Mouse (Mus musculus) hindbrain, embryonic 15.5 days (tissue): Measurements from ENCODE around the gene Bmp6. TPM values are rescaled to one million over a fixed set of nuclear protein-coding genes. Genes with fewer than 3 reads are reported as not detected.

Source experiments
- ATAC-seq: fragments of 200-750 bp; cut with Nextera tagmentation; 2 replicates; pipeline ENCODE4 v1.8.0; 2017; ENCODE audit warnings: low read depth, moderate number of reproducible peaks, moderate TSS enrichment; ENCODE audit not compliant: low FRiP score
- H3K27ac ChIP-seq: fragments of 300-500 bp; sonication (generic); replicated peaks from 2 replicates; pipeline ENCODE4 v1.5.1; 2015; ENCODE audit warnings: mild to moderate bottlenecking, inconsistent platforms
- H3K27me3 ChIP-seq: fragments of 300-500 bp; sonication (generic); 2 replicates; pipeline ENCODE4 v1.6.1; 2015; ENCODE audit warnings: control low read depth, inconsistent platforms
- H3K36me3 ChIP-seq: fragments of 300-500 bp; sonication (generic); 2 replicates; pipeline ENCODE4 v1.6.1; 2015; ENCODE audit warnings: control low read depth, inconsistent platforms
- H3K4me1 ChIP-seq: fragments of 300-500 bp; sonication (generic); replicated peaks from 2 replicates; pipeline ENCODE4 v1.6.1; 2015; ENCODE audit warnings: control low read depth, inconsistent platforms
- H3K4me2 ChIP-seq: fragments of 300-500 bp; sonication (generic); 2 replicates; pipeline ENCODE4 v1.6.1; 2015; ENCODE audit warnings: moderate library complexity, mild to moderate bottlenecking, inconsistent platforms
- H3K4me3 ChIP-seq: fragments of 300-500 bp; sonication (generic); 2 replicates; pipeline ENCODE4 v1.5.1; 2015; ENCODE audit warnings: mild to moderate bottlenecking, inconsistent platforms
- H3K9ac ChIP-seq: fragments of 300-500 bp; sonication (generic); 2 replicates; pipeline ENCODE4 v1.6.1; 2015; ENCODE audit warnings: inconsistent platforms
- H3K9me3 ChIP-seq: fragments of 300-500 bp; sonication (generic); 2 replicates; pipeline ENCODE4 v1.6.1; 2016; ENCODE audit warnings: control low read depth, inconsistent platforms
- WGBS: fragments of 180-500 bp; shearing (Covaris S2); methylation state at CpG from one replicate; pipeline ENCODE4 v1.1.7; 2015; 5-methylcytosine and 5-hydroxymethylcytosine counted together
- polyA plus RNA-seq: library from polyadenylated mRNA; unstranded; fragments of >200 nt; fragmentation: Nextera tagmentation; extraction: Ambion mirVana; gene quantifications from 2 replicates; pipeline ENCODE4 v1.2.1, GENCODE M21; 2015

Gene Bmp6
- polyA plus RNA-seq, 1 experiment from 2014 or later = 4.6 TPM

DNA sequence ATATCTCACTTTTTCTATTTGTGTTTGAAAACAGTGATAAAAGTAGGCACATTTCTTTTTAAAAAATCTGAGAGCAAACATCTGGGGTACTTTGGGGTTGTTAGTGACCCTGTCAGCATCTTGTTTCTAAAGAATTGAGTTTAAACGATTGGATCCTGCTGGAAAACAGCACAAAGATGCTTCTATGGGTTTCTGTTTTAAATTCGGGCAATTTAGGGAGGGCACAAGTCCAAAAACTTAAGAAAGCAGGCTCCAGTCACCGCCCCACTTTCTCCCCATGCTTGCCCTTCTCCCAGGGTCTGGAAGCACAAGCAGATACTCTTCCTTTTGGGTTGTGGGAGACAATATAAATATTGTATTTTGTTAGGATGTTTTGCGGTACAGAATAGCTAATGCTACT, 14.1 kb downstream of the Bmp6 start:
- Histone ChIP-seq H3K27ac (no peak overlapping the region), H3K27me3 (no peaks in the 10 kb centered on the region), H3K4me3 (no peak overlapping the region), H3K9me3 (no peaks in the 10 kb centered on the region), H3K36me3 (no peaks in the 10 kb centered on the region), H3K4me1 (no peaks in the 10 kb centered on the region), H3K9ac (no peak overlapping the region), H3K4me2 (no peak overlapping the region)
- ATAC-seq = no peak
- 74% methylated on average over 4 of the region's 4 CpGs for WGBS

DNA sequence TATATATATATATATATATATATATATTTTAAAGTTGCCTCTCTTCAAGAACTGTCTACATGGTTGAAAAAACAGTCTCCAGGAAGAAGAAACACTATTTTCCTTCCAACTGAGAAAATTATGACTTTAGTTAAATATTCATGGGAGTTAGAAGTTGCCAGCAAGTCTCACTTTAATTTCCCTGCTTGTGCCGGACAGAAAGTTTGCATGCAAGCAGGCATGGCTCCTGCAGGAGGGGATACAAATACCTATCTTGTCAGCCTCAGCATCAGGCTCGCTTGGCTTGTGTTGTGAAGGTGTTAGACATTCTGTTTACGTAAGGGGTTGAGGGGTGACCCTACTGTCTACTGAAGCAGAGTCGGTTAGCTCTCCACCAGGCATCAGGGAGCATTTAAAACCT, 17.8 kb downstream of the Bmp6 start:
- 85% methylated on average over 4 of the region's 4 CpGs for WGBS
- H3K9me3 ChIP-seq = no peaks in the 10 kb centered on the region
- H3K4me1 ChIP-seq = no peaks in the 10 kb centered on the region
- no peak overlapping the region for H3K4me2 ChIP-seq
- H3K27me3 ChIP-seq = no peaks in the 10 kb centered on the region
- H3K36me3 ChIP-seq = no peaks in the 10 kb centered on the region
- H3K27ac ChIP-seq = no peak overlapping the region
- ATAC-seq = no peak
- no peak overlapping the region for H3K9ac ChIP-seq
- H3K4me3 ChIP-seq = no peak overlapping the region

DNA sequence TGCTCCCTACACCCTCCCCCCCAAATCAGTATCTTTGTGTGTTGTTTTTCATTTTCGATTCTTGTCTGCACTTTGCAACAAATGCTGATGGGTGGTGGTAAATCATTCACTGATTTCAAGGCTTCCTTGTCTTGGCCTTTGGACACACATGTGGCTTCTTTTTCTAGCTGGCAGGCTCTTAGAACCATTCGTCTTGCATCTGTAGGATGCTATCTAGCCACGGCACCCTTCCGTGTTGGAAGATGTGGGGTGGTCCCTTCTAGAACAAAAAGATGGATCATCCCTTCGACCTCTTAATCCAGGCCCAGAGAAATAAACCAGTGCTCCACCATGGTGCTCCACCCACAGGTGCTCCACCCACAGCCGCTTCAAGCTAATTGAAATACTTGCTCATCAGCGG, 19.0 kb downstream of the Bmp6 start:
- no peaks in the 10 kb centered on the region for H3K9me3 ChIP-seq
- no peaks in the 10 kb centered on the region for H3K36me3 ChIP-seq
- no peaks in the 10 kb centered on the region for H3K27me3 ChIP-seq
- no peak overlapping the region for H3K27ac ChIP-seq
- H3K4me3 ChIP-seq = no peak overlapping the region
- no peak overlapping the region for H3K9ac ChIP-seq
- WGBS = 89% methylated on average over 7 of the region's 7 CpGs
- no peak overlapping the region for H3K4me2 ChIP-seq
- H3K4me1 ChIP-seq = no peaks in the 10 kb centered on the region
- ATAC-seq = no peak

DNA sequence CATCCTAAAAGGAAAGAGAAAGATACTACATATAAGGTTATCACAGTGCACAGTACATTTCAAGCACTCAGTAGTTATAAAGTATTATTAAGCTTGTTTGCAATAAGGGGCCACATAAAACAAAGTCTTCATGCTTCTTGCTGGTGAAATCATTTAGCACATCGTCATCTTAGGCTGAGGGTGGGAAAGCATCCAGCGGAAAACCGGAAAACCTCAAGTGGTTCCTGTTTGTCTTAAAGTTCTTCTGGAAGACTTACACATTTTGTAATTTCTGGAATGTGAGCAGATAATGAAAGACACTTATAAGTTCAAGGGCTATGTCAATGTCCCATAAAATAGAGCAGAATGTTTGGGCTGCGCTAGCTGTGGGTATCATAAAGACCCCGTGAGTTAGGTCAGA, 24.7 kb downstream of the Bmp6 start:
- 92% methylated on average over 5 of the region's 5 CpGs for WGBS
- H3K4me3 ChIP-seq = no peak overlapping the region
- no peak overlapping the region for H3K4me2 ChIP-seq
- no peaks in the 10 kb centered on the region for H3K4me1 ChIP-seq
- no peaks in the 10 kb centered on the region for H3K36me3 ChIP-seq
- no peak overlapping the region for H3K9ac ChIP-seq
- no peak overlapping the region for H3K27ac ChIP-seq
- ATAC-seq = no peak
- no peaks in the 10 kb centered on the region for H3K27me3 ChIP-seq
- H3K9me3 ChIP-seq = no peaks in the 10 kb centered on the region

DNA sequence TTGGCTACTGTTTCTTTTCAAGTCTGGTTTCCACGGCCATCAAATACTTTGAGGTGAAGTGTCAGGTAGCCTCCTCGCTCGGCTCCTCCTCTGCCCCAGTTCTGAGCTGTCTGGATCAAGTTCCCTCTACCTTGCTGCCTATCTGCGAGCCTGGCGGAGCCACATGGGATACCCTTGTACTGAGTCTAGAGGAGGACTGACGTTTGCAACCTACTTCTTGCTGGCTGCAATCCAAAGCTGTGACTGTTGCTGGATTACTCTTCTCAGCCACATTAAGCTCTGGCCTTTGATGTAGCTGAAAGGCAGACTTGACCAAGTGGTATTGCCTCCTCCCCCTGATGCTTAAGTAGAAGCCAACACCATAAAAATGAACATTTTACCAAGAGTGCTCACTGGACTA, 31.2 kb downstream of the Bmp6 start:
- H3K4me2 ChIP-seq = no peak overlapping the region
- no peak overlapping the region for H3K9ac ChIP-seq
- no peaks in the 10 kb centered on the region for H3K36me3 ChIP-seq
- H3K27ac ChIP-seq = no peak overlapping the region
- ATAC-seq = no peak
- WGBS = 79% methylated on average over 6 of the region's 6 CpGs
- no peak overlapping the region for H3K4me3 ChIP-seq
- no peaks in the 10 kb centered on the region for H3K27me3 ChIP-seq
- no peaks in the 10 kb centered on the region for H3K4me1 ChIP-seq
- H3K9me3 ChIP-seq = no peaks in the 10 kb centered on the region

DNA sequence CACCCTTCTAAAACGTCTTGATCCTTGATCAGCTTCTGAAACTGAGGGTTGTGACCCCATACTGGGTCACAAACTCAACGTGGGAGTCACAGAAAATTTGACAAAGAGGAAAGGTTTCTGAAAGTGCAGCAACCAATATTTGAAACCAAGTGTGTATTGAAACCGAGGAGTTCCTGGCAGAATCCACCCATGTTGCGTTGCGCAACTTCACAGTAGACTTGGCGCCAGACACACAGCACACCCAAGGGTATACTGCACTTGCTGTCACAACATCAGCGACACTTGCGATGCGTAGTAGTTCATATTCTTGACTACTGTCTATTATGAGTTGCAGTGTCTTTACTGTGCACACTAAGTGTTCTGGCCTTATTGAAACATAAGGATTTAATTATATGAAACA, 32.4 kb downstream of the Bmp6 start:
- Histone ChIP-seq H3K27me3 (no peaks in the 10 kb centered on the region), H3K27ac (no peak overlapping the region), H3K36me3 (no peaks in the 10 kb centered on the region), H3K4me1 (no peaks in the 10 kb centered on the region), H3K4me3 (no peak overlapping the region), H3K4me2 (no peak overlapping the region), H3K9ac (no peak overlapping the region), H3K9me3 (no peaks in the 10 kb centered on the region)
- WGBS = 85% methylated on average over 9 of the region's 9 CpGs
- ATAC-seq = no peak

DNA sequence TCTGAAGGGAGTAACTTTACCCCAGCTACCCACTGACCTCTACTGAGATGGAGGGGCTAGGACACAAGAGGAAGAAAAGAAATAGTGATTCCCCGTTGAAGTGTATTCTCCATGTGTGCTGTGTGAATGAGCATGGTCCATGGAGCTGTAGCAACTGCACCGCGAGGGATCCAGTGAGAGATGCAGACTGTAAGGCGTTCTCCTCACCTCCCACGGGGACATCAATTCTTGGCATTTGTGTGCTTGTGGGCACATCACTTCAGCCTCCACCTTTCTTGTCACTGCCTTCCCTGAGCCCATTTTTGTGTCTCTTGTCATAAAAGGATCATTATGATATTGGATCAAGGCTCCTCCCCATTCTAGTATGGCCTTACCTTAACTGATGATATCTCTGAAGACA, 34.9 kb downstream of the Bmp6 start:
- 90% methylated on average over 5 of the region's 5 CpGs for whole genome bisulfite sequencing
- Histone ChIP-seq H3K9me3 (no peaks in the 10 kb centered on the region), H3K9ac (no peak overlapping the region), H3K4me3 (no peak overlapping the region), H3K27ac (no peak overlapping the region), H3K4me2 (no peak overlapping the region), H3K36me3 (no peaks in the 10 kb centered on the region), H3K4me1 (no peaks in the 10 kb centered on the region), H3K27me3 (no peaks in the 10 kb centered on the region)
- no peak for ATAC-seq

DNA sequence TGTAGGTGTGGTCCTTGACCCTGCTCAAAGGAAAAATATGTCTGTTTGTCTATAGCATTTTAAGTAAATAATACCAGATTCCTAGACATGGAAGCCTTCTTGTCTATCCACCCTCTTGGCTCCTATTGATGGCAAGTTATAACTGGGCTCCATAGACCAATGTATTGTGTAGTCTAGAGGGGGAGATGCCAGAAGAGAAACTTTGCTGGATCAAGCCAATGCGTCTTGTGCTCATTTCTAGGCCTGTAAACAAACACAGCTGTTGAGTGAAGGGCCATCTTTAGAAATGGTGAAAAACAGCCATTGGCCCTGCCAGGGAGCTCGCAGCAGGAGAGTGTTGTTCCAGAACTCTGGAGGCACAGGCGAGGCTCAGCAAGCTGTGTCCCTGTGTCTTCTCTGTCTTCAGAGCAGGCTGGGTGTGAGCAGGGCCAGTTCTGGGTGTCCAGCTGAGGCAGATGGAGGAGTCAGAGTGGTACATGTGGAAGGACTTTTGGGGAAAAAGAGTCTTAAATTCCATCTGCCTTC, 41.2 kb downstream of the Bmp6 start:
- Histone ChIP-seq H3K27ac (no peak overlapping the region), H3K4me3 (no peak overlapping the region), H3K4me2 (no peak overlapping the region), H3K36me3 (no peaks in the 10 kb centered on the region), H3K9ac (no peak overlapping the region), H3K4me1 (no peaks in the 10 kb centered on the region), H3K9me3 (no peaks in the 10 kb centered on the region), H3K27me3 (no peaks in the 10 kb centered on the region)
- no peak for ATAC-seq
- 72% methylated on average over 3 of the region's 3 CpGs for WGBS

DNA sequence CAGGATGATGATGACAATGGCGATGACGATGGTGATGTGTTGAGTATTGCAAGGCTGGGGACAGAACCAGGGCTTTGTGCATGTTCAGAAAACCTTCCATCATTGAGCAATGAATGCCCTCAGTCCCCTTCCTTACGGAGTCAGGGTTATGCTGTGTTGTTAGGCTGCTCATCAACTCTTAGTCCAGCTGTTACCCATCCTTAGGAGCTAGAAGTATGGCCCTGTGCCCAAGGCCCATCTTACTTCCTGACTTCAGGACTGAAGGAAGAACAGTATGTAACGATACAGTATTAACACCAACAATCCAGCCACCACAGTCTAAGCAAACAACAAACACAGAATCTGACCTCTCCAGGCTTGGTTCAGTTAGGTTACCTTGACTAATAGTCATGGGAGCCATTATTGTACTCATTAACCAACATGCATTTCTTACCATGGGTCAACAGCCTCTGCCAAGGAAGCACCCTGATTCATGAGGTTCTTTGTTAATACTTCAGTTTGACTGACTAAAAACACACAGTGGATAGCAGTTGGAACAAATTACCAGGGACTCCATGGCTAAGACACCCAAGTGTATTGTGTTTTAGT, 42.6 kb downstream of the Bmp6 start:
- WGBS = 91% methylated on average over 4 of the region's 4 CpGs
- no peak overlapping the region for H3K4me2 ChIP-seq
- no peak for ATAC-seq
- H3K4me1 ChIP-seq = no peaks in the 10 kb centered on the region
- H3K4me3 ChIP-seq = no peak overlapping the region
- H3K36me3 ChIP-seq = no peaks in the 10 kb centered on the region
- H3K9me3 ChIP-seq = no peaks in the 10 kb centered on the region
- no peak overlapping the region for H3K27ac ChIP-seq
- H3K27me3 ChIP-seq = no peaks in the 10 kb centered on the region
- H3K9ac ChIP-seq = no peak overlapping the region

DNA sequence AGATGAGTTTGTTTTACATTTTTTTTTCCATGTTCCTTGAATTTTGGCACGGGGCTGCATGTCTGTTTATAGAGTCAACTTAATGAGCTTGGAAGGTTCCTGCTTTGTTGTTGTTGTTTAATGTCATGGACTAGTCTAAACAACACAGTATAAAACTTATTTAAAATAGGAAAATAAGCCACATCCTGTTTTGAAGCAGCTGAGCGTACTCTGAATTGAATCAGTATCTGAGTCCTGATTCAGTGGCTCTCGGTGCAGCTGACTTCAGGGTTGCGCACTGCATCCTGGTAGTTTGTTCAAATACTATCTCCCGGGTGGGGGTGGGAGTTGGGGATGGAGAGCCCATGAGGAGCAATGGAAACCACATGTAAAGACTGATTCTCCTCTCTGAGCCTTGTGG, 48.5 kb downstream of the Bmp6 start:
- no peak overlapping the region for H3K4me3 ChIP-seq
- H3K4me2 ChIP-seq = no peak overlapping the region
- H3K36me3 ChIP-seq = no peaks in the 10 kb centered on the region
- H3K27ac ChIP-seq = no peak overlapping the region
- WGBS = 87% methylated on average over 5 of the region's 5 CpGs
- H3K9ac ChIP-seq = no peak overlapping the region
- H3K4me1 ChIP-seq = no peaks in the 10 kb centered on the region
- no peak for ATAC-seq
- H3K27me3 ChIP-seq = no peaks in the 10 kb centered on the region
- H3K9me3 ChIP-seq = no peaks in the 10 kb centered on the region

DNA sequence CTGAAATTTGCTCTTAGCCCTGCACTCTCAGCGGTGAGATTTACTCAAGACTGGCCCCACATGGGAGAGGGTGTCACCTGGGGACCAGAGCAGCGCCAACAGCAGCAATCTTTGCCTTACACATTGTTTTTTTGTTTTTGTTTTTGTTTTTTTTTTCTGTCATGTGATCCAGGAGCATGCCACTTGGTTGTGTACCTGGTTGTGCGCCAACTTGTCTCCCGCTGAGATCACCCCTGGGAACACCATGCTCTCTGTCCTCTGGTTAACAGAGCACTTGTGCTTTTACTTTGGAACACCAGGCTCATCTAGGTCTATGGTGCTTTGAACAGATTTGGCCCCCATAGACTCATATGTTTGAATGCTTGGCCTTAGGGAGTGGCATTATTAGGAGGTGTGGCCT, 50.1 kb downstream of the Bmp6 start:
- ATAC-seq = no peak
- Histone ChIP-seq H3K36me3 (no peaks in the 10 kb centered on the region), H3K9ac (no peak overlapping the region), H3K4me2 (no peak overlapping the region), H3K27me3 (no peaks in the 10 kb centered on the region), H3K9me3 (no peaks in the 10 kb centered on the region), H3K27ac (no peak overlapping the region), H3K4me3 (no peak overlapping the region), H3K4me1 (no peaks in the 10 kb centered on the region)
- 85% methylated on average over 4 of the region's 4 CpGs for WGBS

DNA sequence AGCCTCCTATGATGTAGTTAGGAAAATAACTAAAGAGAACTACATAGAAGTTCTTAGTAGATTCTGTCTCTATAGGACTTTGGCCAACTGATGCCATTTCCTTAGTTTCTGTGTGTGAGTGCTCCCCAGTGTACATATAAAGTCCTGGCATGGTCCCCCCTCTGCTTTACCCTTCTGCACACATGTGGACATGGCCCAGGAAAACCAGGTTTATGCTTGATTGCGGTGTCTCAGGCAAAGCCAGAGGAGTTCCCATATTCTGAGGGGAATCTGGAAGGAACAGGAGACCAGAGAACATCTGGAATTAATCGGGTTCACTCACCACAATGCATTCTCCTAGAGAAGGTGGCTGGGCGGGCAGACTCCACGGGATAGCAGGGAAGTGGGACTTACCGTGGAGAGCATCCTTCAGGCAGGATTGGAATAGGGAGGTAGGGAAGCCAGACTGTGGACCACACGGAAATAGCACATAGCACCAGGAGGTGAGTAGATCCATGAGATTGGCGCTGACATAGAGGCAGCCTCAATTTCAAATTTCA, 52.2 kb downstream of the Bmp6 start:
- Histone ChIP-seq H3K27ac (no peak overlapping the region), H3K27me3 (no peaks in the 10 kb centered on the region), H3K36me3 (no peaks in the 10 kb centered on the region), H3K4me3 (no peak overlapping the region), H3K9ac (no peak overlapping the region), H3K4me1 (no peaks in the 10 kb centered on the region), H3K4me2 (no peak overlapping the region), H3K9me3 (no peaks in the 10 kb centered on the region)
- no peak for ATAC-seq
- WGBS = 88% methylated on average over 7 of the region's 7 CpGs

DNA sequence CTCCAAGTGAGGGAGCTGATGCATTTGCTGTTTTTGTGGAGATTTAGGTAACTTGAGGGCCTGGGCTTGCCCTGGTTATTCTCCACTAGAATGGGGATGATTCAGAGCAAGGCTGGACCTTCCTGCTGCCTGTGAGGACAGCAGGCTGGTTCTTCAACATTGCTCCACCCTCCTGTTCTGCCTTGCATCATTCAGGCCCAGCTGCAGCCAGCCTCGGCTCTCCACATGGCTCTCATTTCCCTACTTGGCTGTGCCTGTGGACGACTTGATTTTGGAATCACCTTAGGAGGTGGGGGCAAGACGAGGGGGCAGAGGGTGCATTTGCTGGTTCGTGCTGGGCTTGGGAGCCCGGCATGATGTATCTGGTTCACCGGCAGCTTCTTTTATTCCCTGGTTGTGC, 53.8 kb downstream of the Bmp6 start:
- no peak overlapping the region for H3K27ac ChIP-seq
- WGBS = 79% methylated on average over 6 of the region's 6 CpGs
- no peak for ATAC-seq

More for the DNA sequence above, 53.8 kb downstream of the Bmp6 start:
- H3K27me3 ChIP-seq = no peaks in the 10 kb centered on the region
- no peak overlapping the region for H3K4me3 ChIP-seq
- no peaks in the 10 kb centered on the region for H3K36me3 ChIP-seq
- no peaks in the 10 kb centered on the region for H3K4me1 ChIP-seq
- no peak overlapping the region for H3K9ac ChIP-seq
- H3K9me3 ChIP-seq = no peaks in the 10 kb centered on the region
- H3K4me2 ChIP-seq = no peak overlapping the region
